Mouse (Mus musculus): ENCODE results near the gene Nrip1.
A peak's percentile ranks its signal among the peaks of the same experiment; 100 is the strongest.

Nrip1 gene

GRCm38 (mm10) chr16:76347719-76348421, 25.8 kb downstream of the Nrip1 start:
- DNase-seq (ENCODE audit: low read depth, low spot score) = no peak

DNA sequence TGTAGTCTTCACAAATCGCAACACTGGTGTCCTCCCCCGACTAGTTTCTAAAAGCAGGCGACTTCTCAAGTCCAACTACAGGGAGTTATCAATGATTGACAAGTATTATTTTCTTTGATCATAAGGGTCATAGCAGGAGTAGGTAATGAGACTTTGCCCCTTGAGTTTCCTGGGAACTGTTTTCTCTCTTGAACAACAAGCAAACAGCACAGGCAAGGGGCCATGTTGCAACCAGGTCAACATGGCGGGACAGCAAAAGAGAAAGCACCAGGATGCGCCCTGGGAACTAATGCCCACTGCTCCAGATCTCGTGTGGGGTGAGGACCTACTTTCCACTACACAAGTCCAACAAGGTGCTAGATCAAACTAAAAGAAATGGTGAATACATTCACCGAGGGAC, 27.3 kb downstream of the Nrip1 start:
- no peak for DNase-seq (ENCODE audit: low read depth, low spot score)

- no peak for DNase-seq (ENCODE audit: low read depth, low spot score)
Measured at GRCm38 (mm10) chr16:76344761-76345368, 28.8 kb downstream of the Nrip1 start.

DNA sequence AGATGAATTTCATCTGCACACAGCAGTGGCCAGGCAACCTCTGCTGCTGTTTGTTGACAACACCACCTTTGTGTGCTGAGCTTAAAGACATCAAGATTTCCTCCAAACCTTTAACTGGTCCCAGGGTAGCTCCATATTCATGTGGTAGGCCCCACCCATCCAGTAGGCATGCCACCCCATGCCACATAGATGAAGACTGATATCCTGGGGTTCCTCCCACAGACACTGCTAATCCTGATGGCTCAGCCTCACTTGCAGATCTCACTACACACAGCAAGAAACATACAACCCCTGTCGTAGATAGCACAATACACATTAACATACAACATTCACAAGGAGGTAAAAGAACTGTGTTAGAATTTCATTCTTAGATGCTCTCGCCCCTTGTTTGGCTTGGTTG, 29.6 kb downstream of the Nrip1 start:
- no peak for DNase-seq (ENCODE audit: low read depth, low spot score)

DNA sequence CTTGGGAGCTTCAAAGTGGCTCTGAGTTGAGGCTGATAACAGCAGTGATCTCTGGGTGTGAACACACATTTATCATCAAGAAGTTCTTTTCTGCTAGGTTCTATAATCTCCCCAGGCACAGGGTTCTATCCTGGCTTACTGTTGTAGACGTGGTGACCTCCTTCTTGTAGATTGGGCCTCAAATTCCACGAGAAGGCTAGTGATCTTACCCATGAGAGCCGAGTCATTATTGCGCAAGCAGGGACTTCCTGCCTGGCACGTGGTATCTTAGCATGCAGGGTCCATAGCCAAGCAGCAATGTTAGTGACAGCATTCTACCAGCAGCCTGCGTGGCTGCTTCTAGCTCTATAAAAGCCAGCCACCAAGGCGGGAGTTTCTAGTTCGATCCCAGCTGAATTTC, 32.0 kb downstream of the Nrip1 start:
- peak; percentile 73 for DNase-seq (ENCODE audit: low read depth, low spot score)

DNA sequence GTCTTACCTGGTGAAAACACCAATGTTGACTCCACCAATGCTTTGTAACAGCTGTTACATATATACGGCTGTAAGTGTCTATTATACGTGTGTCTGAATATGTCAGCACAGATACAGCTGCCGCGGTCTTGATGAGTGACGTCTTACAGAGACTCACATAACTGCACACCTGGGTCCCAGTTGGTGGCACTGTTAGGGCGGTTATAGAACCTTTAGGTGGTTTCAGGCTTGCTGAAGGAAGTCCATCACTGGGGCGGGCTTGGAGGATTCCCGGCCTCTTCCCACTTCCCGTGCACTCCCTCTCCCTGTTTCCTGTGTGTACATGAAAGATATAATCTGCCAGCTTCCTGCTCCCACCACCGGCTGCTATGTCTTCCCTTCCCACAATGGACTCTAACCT, 34.4 kb downstream of the Nrip1 start:
- peak; percentile 61 for DNase-seq (ENCODE audit: low read depth, low spot score)

GRCm38 (mm10) chr16:76337351-76337750, 36.3 kb downstream of the Nrip1 start:
- DNase-seq (ENCODE audit: low read depth, low spot score) = peak; percentile 58

GRCm38 (mm10) chr16:76336932-76337331, 36.7 kb downstream of the Nrip1 start:
- peak; percentile 83 for DNase-seq (ENCODE audit: low read depth, low spot score)

DNA sequence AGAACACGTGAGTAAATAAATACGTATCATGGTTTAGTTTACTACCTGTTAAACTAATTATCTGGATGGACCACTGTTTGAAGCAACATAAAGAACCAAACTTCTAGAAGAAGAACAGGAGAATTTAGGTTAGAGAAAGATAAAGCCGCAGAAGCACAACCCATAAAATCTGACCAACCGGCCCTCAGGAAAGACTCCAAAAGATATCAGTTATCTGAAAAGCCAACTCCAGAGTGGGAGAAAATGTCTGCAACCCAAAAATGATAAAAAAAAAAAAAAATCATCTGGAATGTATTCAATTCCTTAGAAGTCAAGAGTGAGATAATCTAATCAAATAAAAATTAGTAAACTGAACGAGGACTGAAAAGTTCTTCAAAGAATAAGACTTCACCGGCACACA, 37.7 kb downstream of the Nrip1 start:
- no peak for DNase-seq (ENCODE audit: low read depth, low spot score)

- no peak for DNase-seq (ENCODE audit: low read depth, low spot score)
Measured at GRCm38 (mm10) chr16:76332127-76332526, 41.5 kb downstream of the Nrip1 start.

DNA sequence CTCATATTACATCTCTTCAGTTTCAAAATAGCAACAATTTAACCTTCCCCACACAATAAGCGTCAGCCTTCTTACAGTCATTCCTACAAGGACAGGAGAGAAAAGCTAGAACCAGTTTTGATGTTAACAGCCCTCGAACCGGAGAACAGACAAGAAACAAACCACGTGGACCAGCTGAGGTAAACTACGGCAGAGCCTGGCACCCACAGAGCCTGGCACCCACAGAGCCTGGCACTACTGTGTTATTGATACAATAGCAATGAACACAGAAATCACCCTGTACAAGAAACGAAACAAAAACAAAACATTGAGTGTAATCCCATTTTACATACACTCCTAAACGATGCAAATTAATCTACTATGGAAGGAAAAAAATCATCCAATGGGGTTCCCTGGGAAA, 42.4 kb downstream of the Nrip1 start:
- no peak for DNase-seq (ENCODE audit: low read depth, low spot score)

DNA sequence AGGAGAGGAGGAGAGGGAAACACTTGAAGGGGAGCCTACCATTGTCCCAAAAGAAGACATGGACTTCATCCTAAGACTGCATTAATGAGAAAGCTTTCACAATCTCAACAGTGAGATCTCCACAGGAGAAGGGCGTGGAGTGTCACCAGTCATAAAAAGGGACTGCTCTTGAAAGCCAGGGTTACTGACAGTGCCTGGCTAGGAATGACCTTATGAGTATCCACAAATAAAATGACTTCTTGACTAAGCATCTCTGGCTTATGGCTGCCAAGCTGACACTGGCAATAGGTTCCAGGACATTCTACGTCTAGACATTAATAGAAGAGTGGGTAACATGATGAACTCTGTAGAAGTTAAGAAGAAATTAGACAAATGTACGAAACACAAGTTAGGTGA, 48.3 kb downstream of the Nrip1 start:
- DNase-seq (ENCODE audit: low read depth, low spot score) = no peak

- no peak for DNase-seq (ENCODE audit: low read depth, low spot score)
Measured at GRCm38 (mm10) chr16:76324411-76325314, 49.0 kb downstream of the Nrip1 start.

DNA sequence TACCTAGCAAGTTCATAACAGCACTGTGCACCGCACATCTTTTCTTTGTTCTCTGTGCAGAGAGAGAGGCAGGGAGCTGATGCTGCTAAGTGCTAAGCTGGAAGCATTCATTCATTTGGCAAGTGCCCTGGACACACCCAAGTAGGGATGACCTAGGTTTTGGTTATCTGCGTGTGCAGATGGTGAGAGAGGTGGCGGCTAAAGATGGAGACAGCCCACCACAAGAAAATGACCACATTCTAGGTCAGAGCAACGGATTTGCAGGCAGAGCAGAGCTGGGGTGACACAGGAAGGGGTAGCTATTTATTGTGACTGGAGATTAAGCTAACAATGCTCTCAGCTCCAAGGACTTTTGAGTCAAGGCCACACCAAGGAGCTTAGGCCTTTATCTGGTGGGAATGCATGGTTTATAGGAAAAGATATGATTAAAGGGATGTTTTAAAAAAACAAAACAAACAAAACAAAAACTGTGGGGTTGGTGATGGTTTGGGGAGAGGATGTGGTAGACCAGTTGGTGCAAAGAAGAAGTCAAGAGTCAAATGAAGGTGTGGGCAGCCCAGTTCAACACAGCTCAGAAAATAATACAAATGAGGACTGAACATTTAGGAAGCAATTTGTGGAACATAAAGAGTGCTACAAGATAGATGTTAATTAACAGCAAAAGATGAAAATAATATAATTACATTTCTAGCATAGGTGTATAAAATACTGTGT, 49.9 kb downstream of the Nrip1 start:
- DNase-seq (ENCODE audit: low read depth, low spot score) = peak; percentile 40

GRCm38 (mm10) chr16:76323141-76323540, 50.5 kb downstream of the Nrip1 start:
- no peak for DNase-seq (ENCODE audit: low read depth, low spot score)

DNA sequence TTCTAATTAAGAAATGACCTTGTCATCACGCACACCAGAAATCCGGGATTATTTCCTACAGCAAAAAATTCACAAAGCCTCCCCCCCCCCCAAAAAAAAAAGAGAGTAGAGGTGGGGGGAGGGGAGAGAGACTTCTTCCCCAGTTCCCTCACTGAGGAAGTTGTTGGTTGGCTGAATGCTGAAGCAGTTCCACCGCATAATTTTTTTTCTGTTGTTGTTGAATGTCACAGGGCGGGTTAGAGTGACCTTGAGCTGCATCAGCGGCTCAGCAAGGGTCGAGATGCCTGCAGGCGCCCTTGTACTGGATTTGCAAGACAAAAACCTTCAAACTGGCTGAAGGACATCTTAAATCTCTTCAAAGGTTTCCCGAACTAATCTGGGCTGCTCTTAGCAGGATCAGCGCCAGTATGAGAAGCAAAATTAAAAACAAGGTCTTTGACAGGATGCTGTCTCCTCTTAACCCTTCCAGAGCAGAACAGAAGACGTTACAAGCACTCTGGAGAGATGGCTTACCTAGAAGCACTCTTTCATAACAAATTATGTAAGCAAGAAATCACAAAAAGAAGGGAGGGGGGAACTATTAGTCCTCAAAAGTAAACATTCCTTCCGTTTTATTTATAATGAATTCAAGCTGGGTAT, 52.0 kb downstream of the Nrip1 start:
- DNase-seq (ENCODE audit: low read depth, low spot score) = no peak

- DNase-seq (ENCODE audit: low read depth, low spot score) = no peak
Measured at GRCm38 (mm10) chr16:76320118-76320473, 53.5 kb downstream of the Nrip1 start.

GRCm38 (mm10) chr16:76319364-76320117, 54.1 kb downstream of the Nrip1 start:
- DNase-seq (ENCODE audit: low read depth, low spot score) = no peak

- no peak for DNase-seq (ENCODE audit: low read depth, low spot score)
Measured at GRCm38 (mm10) chr16:76318331-76318922, 55.2 kb downstream of the Nrip1 start.
